Mouse (Mus musculus): ENCODE measurements around the gene Tefm. TPM values are rescaled to one million over a fixed set of nuclear protein-coding genes. Genes with fewer than 3 reads are reported as not detected.
A peak's percentile ranks its signal among the peaks of the same experiment; 100 is the strongest.

Gene Tefm
- polyA plus RNA-seq, 1 experiment from 2014 or later = 22.6 TPM

DNA sequence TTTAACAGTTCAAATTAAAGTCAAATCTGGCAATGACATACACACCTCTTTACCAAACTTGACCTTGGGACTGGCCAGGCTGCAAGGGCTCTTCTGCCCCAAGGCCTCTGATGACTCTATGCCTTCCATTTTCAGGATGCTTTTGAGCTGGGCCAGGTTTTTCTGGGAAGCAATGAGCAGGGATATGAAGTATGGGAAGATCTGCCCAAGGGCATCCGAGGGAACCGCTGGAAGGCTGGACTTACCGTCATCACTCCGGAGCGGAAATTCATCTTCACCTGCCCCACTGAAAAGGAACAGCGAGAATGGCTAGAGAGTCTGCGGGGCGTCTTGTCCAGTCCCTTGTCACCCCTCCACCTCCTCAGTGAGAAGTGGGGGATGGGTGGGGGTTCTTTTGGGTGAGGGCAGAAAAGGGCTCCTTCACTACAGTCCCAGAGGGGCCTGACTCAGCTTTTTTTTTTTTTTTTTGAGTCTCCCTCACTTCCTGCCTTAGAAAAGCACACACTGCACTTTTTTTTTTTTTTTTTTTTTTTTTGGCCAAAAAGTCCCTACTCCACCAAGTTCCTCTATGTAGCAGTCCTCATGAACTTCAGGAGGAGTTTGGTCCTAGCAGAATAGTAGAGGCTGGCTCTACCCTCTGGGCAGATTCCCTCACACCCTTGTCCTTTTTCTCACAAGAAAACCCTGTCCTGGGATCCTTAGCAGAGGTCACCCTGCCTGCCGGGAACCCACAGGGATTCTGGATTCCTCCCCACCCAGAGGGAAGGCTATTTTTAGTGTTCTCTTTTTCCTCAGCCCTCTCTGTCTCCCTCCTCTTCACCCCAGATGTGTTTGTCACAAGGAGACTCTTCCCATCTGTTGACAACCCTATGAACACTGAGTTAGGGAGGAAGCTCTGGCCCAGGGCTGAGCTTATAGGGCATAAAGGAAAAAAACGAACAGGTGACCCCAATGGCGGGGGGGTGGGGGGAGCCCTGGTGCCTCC is 35.2 kb upstream of the Tefm start:
- H3K4me1 ChIP-seq (ENCODE audit: control insufficient read depth, insufficient read depth, low read length) = no peaks in the 10 kb centered on the region
- no peaks in the 10 kb centered on the region for H3K9me3 ChIP-seq (replicated peaks; ENCODE audit: control insufficient read depth, low read length)
- H3K4me3 ChIP-seq (replicated peaks; ENCODE audit: low read length) = no peak overlapping the region
- H3K27me3 ChIP-seq (ENCODE audit: control insufficient read depth, insufficient read depth, low read length) = no peaks in the 10 kb centered on the region
- H3K4me2 ChIP-seq (ENCODE audit: low read depth, low read length) = no peak overlapping the region
- H3K27ac ChIP-seq (ENCODE audit: low read length) = peak overlapping the region; percentile 33
- 66% methylated on average over 11 of the region's 11 CpGs for WGBS
- no peak for ATAC-seq (ENCODE audit: insufficient read depth, low FRiP score)
- no peaks in the 10 kb centered on the region for H3K36me3 ChIP-seq (ENCODE audit: control insufficient read depth, insufficient read depth, low read length)
- peak overlapping the region; percentile 31; the same call in 1 of the 2 replicates for H3K9ac ChIP-seq (ENCODE audit: low read length)

GRCm38 (mm10) chr11:80173963-80174670 is 32.1 kb upstream of the Tefm start:
- Histone ChIP-seq H3K9ac (ENCODE audit: low read length) (no peak overlapping the region), H3K27me3 (ENCODE audit: control insufficient read depth, insufficient read depth, low read length) (no peaks in the 10 kb centered on the region), H3K27ac (ENCODE audit: low read length) (no peak overlapping the region), H3K9me3 (replicated peaks; ENCODE audit: control insufficient read depth, low read length) (no peaks in the 10 kb centered on the region), H3K4me1 (ENCODE audit: control insufficient read depth, insufficient read depth, low read length) (no peaks in the 10 kb centered on the region), H3K36me3 (ENCODE audit: control insufficient read depth, insufficient read depth, low read length) (no peaks in the 10 kb centered on the region), H3K4me3 (replicated peaks; ENCODE audit: low read length) (no peak overlapping the region), H3K4me2 (ENCODE audit: low read depth, low read length) (no peak overlapping the region)
- ATAC-seq (ENCODE audit: insufficient read depth, low FRiP score) = no peak
- WGBS = 76% methylated on average over 11 of the region's 11 CpGs

DNA sequence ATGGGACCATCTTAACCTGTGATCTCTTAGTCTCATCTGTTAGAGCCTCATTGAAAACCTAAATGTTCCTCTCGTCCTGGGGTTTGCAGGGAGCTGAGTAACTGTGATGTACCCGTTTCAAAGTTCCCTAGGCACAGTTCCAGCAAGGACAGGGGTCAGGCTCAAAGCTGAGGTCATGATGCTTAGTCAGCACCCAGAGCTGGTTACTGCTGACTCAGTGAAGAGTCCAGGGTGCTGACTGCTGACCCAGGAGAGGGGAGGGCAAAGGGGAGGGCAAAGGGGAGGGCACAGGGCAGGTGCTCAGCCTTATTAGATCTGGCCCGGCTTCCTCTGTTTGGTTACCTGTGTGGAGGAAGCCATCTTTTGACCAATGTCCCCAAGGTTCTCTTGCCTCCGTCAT is 29.9 kb upstream of the Tefm start:
- H3K9me3 ChIP-seq (replicated peaks; ENCODE audit: control insufficient read depth, low read length) = no peaks in the 10 kb centered on the region
- no peaks in the 10 kb centered on the region for H3K27me3 ChIP-seq (ENCODE audit: control insufficient read depth, insufficient read depth, low read length)
- ATAC-seq (ENCODE audit: insufficient read depth, low FRiP score) = peak; percentile 15; the same call in 1 of the 2 replicates
- no peak overlapping the region for H3K27ac ChIP-seq (ENCODE audit: low read length)
- H3K4me2 ChIP-seq (ENCODE audit: low read depth, low read length) = no peak overlapping the region
- 67% methylated on average over 4 of the region's 4 CpGs for WGBS
- no peak overlapping the region for H3K9ac ChIP-seq (ENCODE audit: low read length)
- H3K4me3 ChIP-seq (replicated peaks; ENCODE audit: low read length) = no peak overlapping the region
- no peaks in the 10 kb centered on the region for H3K36me3 ChIP-seq (ENCODE audit: control insufficient read depth, insufficient read depth, low read length)
- no peaks in the 10 kb centered on the region for H3K4me1 ChIP-seq (ENCODE audit: control insufficient read depth, insufficient read depth, low read length)

GRCm38 (mm10) chr11:80170351-80170750 is 28.4 kb upstream of the Tefm start:
- Histone ChIP-seq H3K36me3 (ENCODE audit: control insufficient read depth, insufficient read depth, low read length) (no peaks in the 10 kb centered on the region), H3K4me1 (ENCODE audit: control insufficient read depth, insufficient read depth, low read length) (no peaks in the 10 kb centered on the region), H3K4me2 (ENCODE audit: low read depth, low read length) (no peak overlapping the region), H3K9ac (ENCODE audit: low read length) (no peak overlapping the region), H3K9me3 (replicated peaks; ENCODE audit: control insufficient read depth, low read length) (no peaks in the 10 kb centered on the region), H3K27ac (ENCODE audit: low read length) (no peak overlapping the region), H3K27me3 (ENCODE audit: control insufficient read depth, insufficient read depth, low read length) (no peaks in the 10 kb centered on the region), H3K4me3 (replicated peaks; ENCODE audit: low read length) (no peak overlapping the region)
- 55% methylated on average over 5 of the region's 5 CpGs for WGBS
- ATAC-seq (ENCODE audit: insufficient read depth, low FRiP score) = no peak

- 80% methylated on average over 3 of the region's 3 CpGs for WGBS
- Histone ChIP-seq H3K27ac (ENCODE audit: low read length) (no peak overlapping the region), H3K4me2 (ENCODE audit: low read depth, low read length) (no peak overlapping the region), H3K36me3 (ENCODE audit: control insufficient read depth, insufficient read depth, low read length) (no peaks in the 10 kb centered on the region), H3K9me3 (replicated peaks; ENCODE audit: control insufficient read depth, low read length) (no peaks in the 10 kb centered on the region), H3K9ac (ENCODE audit: low read length) (no peak overlapping the region), H3K4me1 (ENCODE audit: control insufficient read depth, insufficient read depth, low read length) (no peaks in the 10 kb centered on the region), H3K27me3 (ENCODE audit: control insufficient read depth, insufficient read depth, low read length) (no peaks in the 10 kb centered on the region), H3K4me3 (replicated peaks; ENCODE audit: low read length) (no peak overlapping the region)
- ATAC-seq (ENCODE audit: insufficient read depth, low FRiP score) = no peak
Observed at GRCm38 (mm10) chr11:80169629-80170028, 27.7 kb upstream of the Tefm start.

DNA sequence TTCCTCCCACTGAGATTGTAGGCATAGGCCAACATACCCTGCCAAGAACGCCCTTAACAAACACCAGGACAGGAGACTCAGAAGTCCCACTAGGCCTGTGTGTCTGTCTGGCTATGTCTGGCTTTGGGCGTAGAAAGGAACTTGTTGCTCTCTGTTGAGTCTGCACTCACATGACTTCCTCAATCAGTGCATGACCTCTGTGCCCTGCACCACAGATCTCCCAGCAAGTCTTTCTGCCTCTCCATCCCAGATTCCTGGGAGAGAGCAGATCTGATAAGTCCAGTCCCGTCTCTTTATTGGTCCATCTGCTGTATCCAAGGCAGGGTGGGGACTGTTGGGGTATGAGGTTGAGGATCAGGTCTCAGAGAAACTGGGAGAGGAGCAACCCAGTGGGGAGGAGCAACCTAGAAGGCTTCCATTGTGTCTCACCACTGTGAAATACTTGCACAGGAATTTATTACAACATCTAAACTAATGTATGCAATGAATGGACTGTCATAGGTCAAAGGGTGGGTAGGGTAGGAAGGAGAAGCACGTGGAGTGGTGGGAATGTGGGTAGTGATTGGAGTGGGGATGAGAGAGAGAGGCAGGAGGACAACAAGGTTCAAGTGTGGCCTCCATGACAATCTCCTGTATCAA is 26.8 kb upstream of the Tefm start:
- no peaks in the 10 kb centered on the region for H3K4me1 ChIP-seq (ENCODE audit: control insufficient read depth, insufficient read depth, low read length)
- ATAC-seq (ENCODE audit: insufficient read depth, low FRiP score) = no peak
- no peak overlapping the region for H3K27ac ChIP-seq (ENCODE audit: low read length)
- no peak overlapping the region for H3K9ac ChIP-seq (ENCODE audit: low read length)
- no peak overlapping the region for H3K4me2 ChIP-seq (ENCODE audit: low read depth, low read length)
- WGBS = 67% methylated on average over 4 of the region's 4 CpGs
- H3K36me3 ChIP-seq (ENCODE audit: control insufficient read depth, insufficient read depth, low read length) = no peaks in the 10 kb centered on the region
- no peaks in the 10 kb centered on the region for H3K9me3 ChIP-seq (replicated peaks; ENCODE audit: control insufficient read depth, low read length)
- H3K4me3 ChIP-seq (replicated peaks; ENCODE audit: low read length) = no peak overlapping the region
- H3K27me3 ChIP-seq (ENCODE audit: control insufficient read depth, insufficient read depth, low read length) = no peaks in the 10 kb centered on the region

DNA sequence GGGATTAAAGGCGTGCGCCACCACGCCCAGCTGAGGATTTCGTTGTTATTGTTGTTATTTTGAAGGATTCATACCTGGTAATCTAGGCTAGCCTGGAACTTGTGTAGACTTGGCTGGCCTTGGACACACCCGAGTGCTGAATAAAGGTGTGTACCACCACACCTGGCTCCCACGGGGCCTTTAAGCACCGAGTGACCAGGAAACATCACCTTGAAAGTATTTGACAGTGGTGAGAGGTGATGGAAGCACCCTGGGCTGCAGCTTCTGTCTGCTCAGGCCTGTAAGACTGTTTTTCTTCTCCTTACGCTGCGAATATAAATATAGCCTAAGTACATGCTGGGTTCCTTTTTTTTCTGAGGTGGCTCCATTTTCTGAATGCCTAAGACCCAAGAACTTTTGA is 26.1 kb upstream of the Tefm start:
- no peaks in the 10 kb centered on the region for H3K36me3 ChIP-seq (ENCODE audit: control insufficient read depth, insufficient read depth, low read length)
- H3K27ac ChIP-seq (ENCODE audit: low read length) = no peak overlapping the region
- no peak overlapping the region for H3K9ac ChIP-seq (ENCODE audit: low read length)
- no peak overlapping the region for H3K4me2 ChIP-seq (ENCODE audit: low read depth, low read length)
- no peak for ATAC-seq (ENCODE audit: insufficient read depth, low FRiP score)
- H3K4me1 ChIP-seq (ENCODE audit: control insufficient read depth, insufficient read depth, low read length) = no peaks in the 10 kb centered on the region
- no peak overlapping the region for H3K4me3 ChIP-seq (replicated peaks; ENCODE audit: low read length)
- no peaks in the 10 kb centered on the region for H3K9me3 ChIP-seq (replicated peaks; ENCODE audit: control insufficient read depth, low read length)
- WGBS = 86% methylated on average over 9 of the region's 9 CpGs
- H3K27me3 ChIP-seq (ENCODE audit: control insufficient read depth, insufficient read depth, low read length) = no peaks in the 10 kb centered on the region

GRCm38 (mm10) chr11:80164224-80164623 is 22.2 kb upstream of the Tefm start:
- Histone ChIP-seq H3K4me3 (replicated peaks; ENCODE audit: low read length) (no peak overlapping the region), H3K4me2 (ENCODE audit: low read depth, low read length) (no peak overlapping the region), H3K4me1 (ENCODE audit: control insufficient read depth, insufficient read depth, low read length) (no peaks in the 10 kb centered on the region), H3K9me3 (replicated peaks; ENCODE audit: control insufficient read depth, low read length) (no peaks in the 10 kb centered on the region), H3K27ac (ENCODE audit: low read length) (no peak overlapping the region), H3K27me3 (ENCODE audit: control insufficient read depth, insufficient read depth, low read length) (no peaks in the 10 kb centered on the region), H3K36me3 (ENCODE audit: control insufficient read depth, insufficient read depth, low read length) (no peaks in the 10 kb centered on the region), H3K9ac (ENCODE audit: low read length) (no peak overlapping the region)
- 55% methylated on average over 2 of the region's 2 CpGs for WGBS
- no peak for ATAC-seq (ENCODE audit: insufficient read depth, low FRiP score)

Measured in stomach, embryonic 16.5 days (tissue).